Mouse (Mus musculus): ENCODE measurements around the gene Rabggtb.

The Rabggtb gene

GRCm38 (mm10) chr3:153912546-153913509 lies at the start of gene Rabggtb:
Gene Rabggtb, minus strand, starts transcription at chr3:153913009.
- DNase-seq (ENCODE audit: low read depth, low spot score), result peak; percentile 97
- Histone ChIP-seq H3K36me3 (ENCODE audit: control insufficient read depth, insufficient read depth, low read length, poor library complexity, severe bottlenecking) (peaks cover 16% of the 10 kb centered on the region), H3K27me3 (ENCODE audit: control insufficient read depth, insufficient read depth, low read length, poor library complexity, severe bottlenecking) (no peaks in the 10 kb centered on the region)

- peak; percentile 36 for DNase-seq (ENCODE audit: low read depth, low spot score)
- H3K27me3 ChIP-seq (ENCODE audit: control insufficient read depth, insufficient read depth, low read length, poor library complexity, severe bottlenecking), result no peaks in the 10 kb centered on the region
These were observed 49.0 kb upstream of the Rabggtb start for GRCm38 (mm10) chr3:153961632-153962389.

GRCm38 (mm10) chr3:153960884-153961283 lies 48.1 kb upstream of the Rabggtb start:
- H3K27me3 ChIP-seq (ENCODE audit: control insufficient read depth, insufficient read depth, low read length, poor library complexity, severe bottlenecking), result no peaks in the 10 kb centered on the region

More at GRCm38 (mm10) chr3:153961632-153962389, 49.0 kb upstream of the Rabggtb start:
- no peaks in the 10 kb centered on the region for H3K36me3 ChIP-seq (ENCODE audit: control insufficient read depth, insufficient read depth, low read length, poor library complexity, severe bottlenecking)

GRCm38 (mm10) chr3:153959731-153960207 lies 47.0 kb upstream of the Rabggtb start:
- no peak for DNase-seq (ENCODE audit: low read depth, low spot score)

More at GRCm38 (mm10) chr3:153960884-153961283, 48.1 kb upstream of the Rabggtb start:
- no peak for DNase-seq (ENCODE audit: low read depth, low spot score)
- no peaks in the 10 kb centered on the region for H3K36me3 ChIP-seq (ENCODE audit: control insufficient read depth, insufficient read depth, low read length, poor library complexity, severe bottlenecking)

GRCm38 (mm10) chr3:153959035-153959730 lies 46.4 kb upstream of the Rabggtb start:
- peak; percentile 69 for DNase-seq (ENCODE audit: low read depth, low spot score)
- H3K27me3 ChIP-seq (ENCODE audit: control insufficient read depth, insufficient read depth, low read length, poor library complexity, severe bottlenecking), result no peaks in the 10 kb centered on the region
- H3K36me3 ChIP-seq (ENCODE audit: control insufficient read depth, insufficient read depth, low read length, poor library complexity, severe bottlenecking), result no peaks in the 10 kb centered on the region

More at GRCm38 (mm10) chr3:153959731-153960207, 47.0 kb upstream of the Rabggtb start:
- Histone ChIP-seq H3K27me3 (ENCODE audit: control insufficient read depth, insufficient read depth, low read length, poor library complexity, severe bottlenecking) (no peaks in the 10 kb centered on the region), H3K36me3 (ENCODE audit: control insufficient read depth, insufficient read depth, low read length, poor library complexity, severe bottlenecking) (no peaks in the 10 kb centered on the region)

- DNase-seq (ENCODE audit: low read depth, low spot score), result no peak
- H3K36me3 ChIP-seq (ENCODE audit: control insufficient read depth, insufficient read depth, low read length, poor library complexity, severe bottlenecking), result no peaks in the 10 kb centered on the region
- H3K27me3 ChIP-seq (ENCODE audit: control insufficient read depth, insufficient read depth, low read length, poor library complexity, severe bottlenecking), result no peaks in the 10 kb centered on the region
These were observed 45.1 kb upstream of the Rabggtb start for GRCm38 (mm10) chr3:153957916-153958315.

GRCm38 (mm10) chr3:153948176-153948575 lies 35.4 kb upstream of the Rabggtb start:
- no peaks in the 10 kb centered on the region for H3K36me3 ChIP-seq (ENCODE audit: control insufficient read depth, insufficient read depth, low read length, poor library complexity, severe bottlenecking)
- no peak for DNase-seq (ENCODE audit: low read depth, low spot score)
- H3K27me3 ChIP-seq (ENCODE audit: control insufficient read depth, insufficient read depth, low read length, poor library complexity, severe bottlenecking), result no peaks in the 10 kb centered on the region

GRCm38 (mm10) chr3:153947271-153947670 lies 34.5 kb upstream of the Rabggtb start:
- DNase-seq (ENCODE audit: low read depth, low spot score), result no peak
- no peaks in the 10 kb centered on the region for H3K27me3 ChIP-seq (ENCODE audit: control insufficient read depth, insufficient read depth, low read length, poor library complexity, severe bottlenecking)
- no peaks in the 10 kb centered on the region for H3K36me3 ChIP-seq (ENCODE audit: control insufficient read depth, insufficient read depth, low read length, poor library complexity, severe bottlenecking)

- peak; percentile 99 for DNase-seq (ENCODE audit: low read depth, low spot score)
- Histone ChIP-seq H3K27me3 (ENCODE audit: control insufficient read depth, insufficient read depth, low read length, poor library complexity, severe bottlenecking) (no peaks in the 10 kb centered on the region), H3K36me3 (ENCODE audit: control insufficient read depth, insufficient read depth, low read length, poor library complexity, severe bottlenecking) (no peaks in the 10 kb centered on the region; the same call in 1 of the 2 replicates)
These were observed 31.7 kb upstream of the Rabggtb start, which contains the start of gene Acadm for GRCm38 (mm10) chr3:153944335-153944990. Gene Acadm, minus strand, starts transcription at chr3:153944632.

GRCm38 (mm10) chr3:153943901-153944334 lies 31.1 kb upstream of the Rabggtb start:
- no peaks in the 10 kb centered on the region for H3K27me3 ChIP-seq (ENCODE audit: control insufficient read depth, insufficient read depth, low read length, poor library complexity, severe bottlenecking)
- H3K36me3 ChIP-seq (ENCODE audit: control insufficient read depth, insufficient read depth, low read length, poor library complexity, severe bottlenecking), result peaks cover under 1% of the 10 kb centered on the region; the same call in 1 of the 2 replicates
- DNase-seq (ENCODE audit: low read depth, low spot score), result no peak

GRCm38 (mm10) chr3:153943003-153943640 lies 30.3 kb upstream of the Rabggtb start:
- peaks cover 6% of the 10 kb centered on the region; the same call in 1 of the 2 replicates for H3K36me3 ChIP-seq (ENCODE audit: control insufficient read depth, insufficient read depth, low read length, poor library complexity, severe bottlenecking)
- H3K27me3 ChIP-seq (ENCODE audit: control insufficient read depth, insufficient read depth, low read length, poor library complexity, severe bottlenecking), result no peaks in the 10 kb centered on the region
- DNase-seq (ENCODE audit: low read depth, low spot score), result no peak

- no peak for DNase-seq (ENCODE audit: low read depth, low spot score)
- Histone ChIP-seq H3K36me3 (ENCODE audit: control insufficient read depth, insufficient read depth, low read length, poor library complexity, severe bottlenecking) (peaks cover 6% of the 10 kb centered on the region; the same call in 1 of the 2 replicates), H3K27me3 (ENCODE audit: control insufficient read depth, insufficient read depth, low read length, poor library complexity, severe bottlenecking) (no peaks in the 10 kb centered on the region)
These were observed 28.8 kb upstream of the Rabggtb start for GRCm38 (mm10) chr3:153941613-153942012.

GRCm38 (mm10) chr3:153940486-153940885 lies 27.7 kb upstream of the Rabggtb start:
- H3K36me3 ChIP-seq (ENCODE audit: control insufficient read depth, insufficient read depth, low read length, poor library complexity, severe bottlenecking), result peaks cover 6% of the 10 kb centered on the region; the same call in 1 of the 2 replicates
- no peak for DNase-seq (ENCODE audit: low read depth, low spot score)

More at GRCm38 (mm10) chr3:153940486-153940885, 27.7 kb upstream of the Rabggtb start:
- H3K27me3 ChIP-seq (ENCODE audit: control insufficient read depth, insufficient read depth, low read length, poor library complexity, severe bottlenecking), result no peaks in the 10 kb centered on the region

Measured in splenic B cell, adult 2 months (primary cell).